Mouse (Mus musculus) C2C12 (cell line): ENCODE data around the gene Dnah14.

Experiments used
- CTCF ChIP-seq: IDR thresholded peaks from one replicate; pipeline ENCODE4 v1.5.1; 2011; ENCODE audit not compliant: control insufficient read depth, insufficient read depth, insufficient read length
- MAX ChIP-seq: IDR thresholded peaks from one replicate; pipeline ENCODE4 v1.6.1; 2011; ENCODE audit warnings: mild to moderate bottlenecking, control low read depth
- MYOD1 ChIP-seq: IDR thresholded peaks from one replicate; pipeline ENCODE4 v1.6.1; 2011; ENCODE audit warnings: low read depth; ENCODE audit not compliant: control insufficient read depth, insufficient read length
- MYOG ChIP-seq: IDR thresholded peaks from one replicate; pipeline ENCODE4 v1.6.1; 2011; ENCODE audit not compliant: control insufficient read depth, insufficient read length; ENCODE audit errors: extremely low read depth

- TF ChIP-seq MAX (no peak), CTCF (no peak), MYOG (no peak), MYOD1 (no peak)
These were observed 250.4 kb downstream of the Dnah14 start for GRCm38 (mm10) chr1:181826716-181827115.
